Mouse (Mus musculus): Measurements from ENCODE around the gene Sdf2l1. TPM values are rescaled to one million over a fixed set of nuclear protein-coding genes. Genes with fewer than 3 reads are reported as not detected.
A peak's percentile ranks its signal among the peaks of the same experiment; 100 is the strongest.

The Sdf2l1 gene
- total and polyA plus RNA-seq, 3 experiments, result 249 to 263 TPM; not detected in 1

DNA sequence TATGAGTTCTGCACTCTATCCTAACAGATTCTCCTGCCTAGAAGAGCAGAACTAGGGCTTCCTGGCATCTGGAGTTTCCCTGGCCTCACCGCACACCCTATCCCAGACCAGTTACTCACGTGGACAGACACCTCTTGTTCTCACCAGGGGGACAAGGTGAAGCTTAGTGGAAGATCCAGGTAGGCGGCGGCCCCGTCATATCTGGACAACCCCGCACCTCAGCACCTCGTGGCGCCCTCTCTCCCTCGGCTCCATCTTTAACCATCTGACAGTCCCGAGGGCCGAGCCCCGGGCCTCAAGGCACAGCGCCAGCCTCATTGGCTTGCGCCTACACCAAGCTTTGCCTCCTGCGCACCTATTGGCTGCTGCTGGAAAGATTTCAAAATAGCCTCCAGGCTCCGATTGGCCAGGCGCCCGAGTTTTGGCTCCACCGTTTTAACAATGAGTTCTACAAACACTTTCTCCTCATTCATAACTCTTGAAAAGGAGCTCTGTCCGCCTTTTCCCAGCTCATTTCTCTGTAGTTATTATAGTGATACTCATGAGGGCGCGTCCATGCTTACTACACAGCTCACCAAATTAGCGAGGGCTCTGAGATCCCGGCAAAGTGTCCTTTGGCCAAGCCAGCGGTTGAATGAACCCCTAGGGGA is 7.2 kb downstream of the Sdf2l1 start, which contains the start of gene 2610318N02Rik:
Gene 2610318N02Rik (minus strand): TSS at position 297 of the 650 bp plus-strand sequence.
- Histone ChIP-seq H3K4me3 (ENCODE audit: control insufficient read depth in 1 of 2, insufficient read depth in 1 of 2, low read depth in 2 of 2, low read length in 2 of 2) (peak within 1 kb of the TSS; percentile 68 to 90), H3K9me3 (replicated peaks; ENCODE audit: insufficient read depth, low read length) (no peaks in the 10 kb centered on the region), H3K4me1 (ENCODE audit: control insufficient read depth in 1 of 2, insufficient read depth in 2 of 2, low read length in 2 of 2) (peaks cover 0 to 9% of the 10 kb centered on the region in 2 experiments; a peak in 1 of 4 replicates), H3K27ac (ENCODE audit: control insufficient read depth, low read depth, low read length) (peak within 1 kb of the TSS; percentile 86), H3K79me2 (ENCODE audit: control insufficient read depth, insufficient read depth, low read length, poor library complexity) (peaks cover 12% of the 10 kb centered on the region), H3K36me3 (ENCODE audit: control insufficient read depth in 1 of 2, insufficient read depth in 2 of 2, low read length in 2 of 2) (peaks cover 0 to 10% of the 10 kb centered on the region in 2 experiments; a peak in 2 of 4 replicates), H3K27me3 (ENCODE audit: control insufficient read depth in 1 of 2, insufficient read depth in 2 of 2, low read length in 2 of 2) (no peaks in the 10 kb centered on the region), H3K9ac (ENCODE audit: control insufficient read depth, low read depth, low read length, poor library complexity, severe bottlenecking) (peak within 1 kb of the TSS; percentile 79)
- DNase-seq (ENCODE audit: low read depth, low spot score), result peak; percentile 97
- no peak for TF ChIP-seq JUND (IDR thresholded peaks at IDR 0.05; ENCODE audit: low read depth, low read length)
- TF ChIP-seq POLR2AphosphoS2 (IDR thresholded peaks at IDR 0.05; ENCODE audit: low read length), result peak; percentile 88
- TF ChIP-seq MEF2A (IDR thresholded peaks at IDR 0.05; ENCODE audit: extremely low read depth, insufficient replicate concordance, low read depth, low read length, poor library complexity, severe bottlenecking), result no peak
- TF ChIP-seq SIN3A (IDR thresholded peaks at IDR 0.05; ENCODE audit: low read length), result peak; percentile 79
- TF ChIP-seq ZMIZ1 (IDR thresholded peaks at IDR 0.05; ENCODE audit: low read depth, low read length), result peak; percentile 76
- no peak for TF ChIP-seq SMC3 (IDR thresholded peaks at IDR 0.05; ENCODE audit: low read depth, low read length)
- no peak for TF ChIP-seq CTCF (IDR thresholded peaks at IDR 0.05 in 2 of 3, conservative IDR thresholded peaks at IDR 0.05 in 1 of 3; ENCODE audit: control insufficient read depth in 1 of 3, insufficient read depth in 1 of 3, low read depth in 2 of 3, low read length in 3 of 3, poor library complexity in 1 of 3, severe bottlenecking in 1 of 3)
- TF ChIP-seq MAX (IDR thresholded peaks at IDR 0.05; ENCODE audit: low read length), result peak; percentile 85
- TF ChIP-seq ZKSCAN1 (IDR thresholded peaks at IDR 0.05; ENCODE audit: low read depth, low read length), result no peak
- TF ChIP-seq NELFE (IDR thresholded peaks at IDR 0.05; ENCODE audit: low read depth, low read length), result peak; percentile 82
- peak; percentile 93 for TF ChIP-seq MYC (IDR thresholded peaks at IDR 0.05; ENCODE audit: low read depth, low read length)
- no peak for TF ChIP-seq KAT2A (conservative IDR thresholded peaks at IDR 0.05; ENCODE audit: low read depth, low read length)
- TF ChIP-seq ELF1 (IDR thresholded peaks at IDR 0.05; ENCODE audit: low read depth, low read length), result no peak
- TF ChIP-seq MAFK (IDR thresholded peaks at IDR 0.05; ENCODE audit: borderline replicate concordance, low read depth, low read length), result no peak
- no peak for TF ChIP-seq TAL1 (IDR thresholded peaks at IDR 0.05; ENCODE audit: low read length)
- TF ChIP-seq MAZ (IDR thresholded peaks at IDR 0.05; ENCODE audit: low read depth, low read length), result no peak
- TF ChIP-seq POLR2AphosphoS5 (IDR thresholded peaks at IDR 0.05; ENCODE audit: borderline replicate concordance, low read depth, low read length), result no peak; the same call in 1 of the 2 replicates
- TF ChIP-seq ZNF384 (IDR thresholded peaks at IDR 0.05; ENCODE audit: low read depth, low read length), result no peak
- peak; percentile 41; the same call in 1 of the 2 replicates for TF ChIP-seq BHLHE40 (IDR thresholded peaks at IDR 0.05; ENCODE audit: borderline replicate concordance, low read depth, low read length)
- no peak for TF ChIP-seq UBTF (IDR thresholded peaks at IDR 0.05; ENCODE audit: borderline replicate concordance, insufficient read depth, low read depth, low read length)
- TF ChIP-seq RAD21 (IDR thresholded peaks at IDR 0.05; ENCODE audit: low read depth, low read length), result no peak
- TF ChIP-seq GABPA (IDR thresholded peaks at IDR 0.05; ENCODE audit: low read depth, low read length), result no peak
- TF ChIP-seq POLR2A (IDR thresholded peaks at IDR 0.05; ENCODE audit: control insufficient read depth in 1 of 2, insufficient read depth in 1 of 2, low read depth in 1 of 2, low read length in 2 of 2, poor library complexity in 1 of 2), result peak; percentile 82 to 95
- TF ChIP-seq E2F4 (IDR thresholded peaks at IDR 0.05; ENCODE audit: borderline replicate concordance, low read depth, low read length), result 0 out of 2 replicates have a peak, but pooled peaks have one; percentile 21
- no peak for TF ChIP-seq TCF12 (IDR thresholded peaks at IDR 0.05; ENCODE audit: low read depth, low read length)
- peak; percentile 92 for TF ChIP-seq MXI1 (IDR thresholded peaks at IDR 0.05; ENCODE audit: low read depth, low read length)
- peak; percentile 92 for TF ChIP-seq TBP (IDR thresholded peaks at IDR 0.05; ENCODE audit: low read depth, low read length)
- TF ChIP-seq NRF1 (IDR thresholded peaks at IDR 0.05; ENCODE audit: insufficient read depth, low read depth, low read length, poor library complexity, severe bottlenecking), result peak; percentile 62
- TF ChIP-seq CHD1 (IDR thresholded peaks at IDR 0.05; ENCODE audit: low read depth, low read length), result no peak
- TF ChIP-seq ZC3H11A (IDR thresholded peaks at IDR 0.05; ENCODE audit: low read depth, low read length), result no peak
- TF ChIP-seq ETS1 (IDR thresholded peaks at IDR 0.05; ENCODE audit: low read depth, low read length), result no peak
- TF ChIP-seq GATA1 (IDR thresholded peaks at IDR 0.05; ENCODE audit: low read depth, low read length), result no peak
- no peak for TF ChIP-seq MYB (IDR thresholded peaks at IDR 0.05; ENCODE audit: low read depth, low read length)
- peak; percentile 51; the same call in 1 of the 2 replicates for TF ChIP-seq USF1 (IDR thresholded peaks at IDR 0.05; ENCODE audit: low read depth, low read length)
- no peak for TF ChIP-seq HCFC1 (IDR thresholded peaks at IDR 0.05; ENCODE audit: low read depth, low read length)
- TF ChIP-seq EP300 (IDR thresholded peaks at IDR 0.05; ENCODE audit: low read depth in 1 of 2, low read length in 2 of 2), result 0 out of 4 replicates have a peak, but pooled peaks of 1 of the 2 experiments have one; percentile 11
